Mouse (Mus musculus) ES-Bruce4 (cell line): ENCODE results near the gene Zcchc17.

ENCODE experiments used
- CTCF ChIP-seq: IDR thresholded peaks from one replicate; pipeline ENCODE4 v1.8.1; 2011; ENCODE audit warnings: low read depth, low read length
- POLR2A ChIP-seq: IDR thresholded peaks from one replicate; pipeline ENCODE4 v1.8.1; 2011; ENCODE audit warnings: low read length; ENCODE audit not compliant: insufficient read depth

GRCm38 (mm10) chr4:130377500-130377899, 17.8 kb upstream of the Zcchc17 start:
- no peak for TF ChIP-seq CTCF
- no peak for TF ChIP-seq POLR2A
